Mouse (Mus musculus) right cerebral cortex, postnatal 14 days (tissue): Measurements from ENCODE around the gene Svbp.

Experiments
- DNase-seq: peaks from one replicate; pipeline ENCODE4 v3.0.0; 2022

Svbp gene

DNA sequence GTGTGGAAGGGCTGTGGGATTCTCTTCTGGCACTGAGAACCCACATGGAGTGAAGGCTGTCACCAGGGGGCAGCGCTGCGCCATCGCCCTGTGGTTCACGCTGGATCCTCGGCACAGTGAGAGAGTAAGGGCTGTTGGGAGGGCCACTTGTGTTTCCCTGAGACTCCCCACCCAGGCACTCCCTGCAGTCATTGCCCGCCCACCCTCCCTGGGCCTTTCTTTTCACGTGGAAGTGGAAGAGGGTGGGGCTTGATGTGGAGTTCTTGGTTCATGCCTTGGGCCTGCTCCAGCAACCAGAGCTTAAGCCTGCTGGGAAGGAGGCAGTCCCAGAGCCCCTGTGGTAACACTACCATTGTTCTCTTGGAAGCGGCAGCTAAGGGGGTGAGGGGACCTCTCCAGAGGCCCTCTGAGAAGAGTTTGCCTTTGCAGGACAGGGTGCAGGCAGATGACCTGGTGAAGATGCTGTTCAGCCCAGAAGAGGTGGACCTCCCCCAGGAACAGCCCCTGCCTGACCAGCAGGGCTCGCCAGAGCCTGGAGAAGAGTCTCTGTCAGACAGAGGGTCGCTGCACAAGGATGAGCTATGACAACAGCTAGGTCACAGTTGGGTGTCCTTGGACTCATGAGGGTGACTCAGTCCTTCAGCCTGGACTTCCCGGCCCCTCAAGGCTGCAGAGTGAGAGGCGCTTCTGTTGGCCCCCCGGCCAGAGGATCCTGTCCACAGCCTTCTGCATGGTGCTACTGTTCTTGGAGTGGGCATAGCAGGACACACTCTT, 52.5 kb downstream of the Svbp start:
- DNase-seq: peak; percentile 79

DNA sequence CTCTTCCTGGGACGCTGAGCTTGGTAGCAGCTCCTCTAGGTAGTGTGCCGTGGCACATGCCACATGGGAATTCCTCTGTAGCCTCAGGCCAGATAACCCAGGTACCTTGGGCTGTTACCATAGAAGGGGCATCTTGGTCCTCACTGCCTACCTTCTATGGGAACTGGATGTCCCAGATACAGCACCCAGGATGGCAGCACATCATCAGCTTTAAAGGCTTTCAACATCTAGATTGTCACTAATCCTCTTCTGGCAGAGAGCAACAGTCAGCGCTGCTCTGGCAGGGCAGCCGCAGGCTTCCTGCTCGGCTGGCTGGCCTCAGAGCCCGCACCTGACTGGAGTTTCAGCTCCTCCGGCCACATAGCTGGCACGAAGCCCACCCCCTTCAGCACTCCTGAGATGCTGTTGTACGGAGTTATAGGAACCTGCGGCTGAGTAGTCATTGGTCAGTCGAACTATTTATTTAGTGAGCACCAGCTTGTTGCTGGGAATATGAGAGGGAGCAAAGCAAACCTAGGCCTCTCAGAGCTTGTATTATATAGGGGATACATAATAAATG, 53.4 kb downstream of the Svbp start:
- no peak for DNase-seq
